Mouse (Mus musculus): ENCODE data around the gene Tpp1. TPM values are rescaled to one million over a fixed set of nuclear protein-coding genes. Genes with fewer than 3 reads are reported as not detected.

The Tpp1 gene
- polyA plus RNA-seq, 1 experiment from 2014 or later: 48.2 TPM

DNA sequence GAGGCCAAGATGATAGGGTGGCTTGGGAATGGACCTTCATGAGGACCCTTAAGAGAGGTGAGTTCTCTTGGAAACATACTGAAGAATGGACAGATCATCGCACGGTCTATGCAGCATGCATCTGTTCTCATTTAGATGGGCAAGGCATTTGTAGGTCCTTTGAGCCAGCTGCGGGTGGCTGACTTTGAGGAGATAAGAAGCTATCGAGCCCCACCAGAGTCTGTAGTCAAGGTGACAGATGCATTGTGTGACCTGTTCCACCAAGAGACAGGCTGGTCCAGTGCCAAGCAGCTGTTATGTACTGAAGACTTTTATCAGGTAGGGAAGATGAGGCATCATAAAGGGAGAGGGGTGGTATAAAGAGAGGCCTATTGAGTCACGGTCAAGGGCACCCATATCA lies 43.3 kb downstream of the Tpp1 start:
- H3K9me3 ChIP-seq (ENCODE audit: control insufficient read depth, low read length): no peaks in the 10 kb centered on the region
- H3K27ac ChIP-seq: no peak overlapping the region
- 92% methylated on average over 5 of the region's 5 CpGs for WGBS
- H3K4me2 ChIP-seq (replicated peaks): no peak overlapping the region
- no peak overlapping the region for H3K4me3 ChIP-seq (replicated peaks; ENCODE audit: low read length)
- H3K27me3 ChIP-seq (ENCODE audit: control insufficient read depth, insufficient read depth, low read length): no peaks in the 10 kb centered on the region
- H3K9ac ChIP-seq: no peak overlapping the region
- no peaks in the 10 kb centered on the region for H3K4me1 ChIP-seq (replicated peaks; ENCODE audit: control insufficient read depth, insufficient read depth, low read length)
- DNase-seq (ENCODE audit: low spot score) (no peak), ATAC-seq (ENCODE audit: low FRiP score) (no peak)
- no peaks in the 10 kb centered on the region for H3K36me3 ChIP-seq (replicated peaks; ENCODE audit: control insufficient read depth, insufficient read depth)

DNA sequence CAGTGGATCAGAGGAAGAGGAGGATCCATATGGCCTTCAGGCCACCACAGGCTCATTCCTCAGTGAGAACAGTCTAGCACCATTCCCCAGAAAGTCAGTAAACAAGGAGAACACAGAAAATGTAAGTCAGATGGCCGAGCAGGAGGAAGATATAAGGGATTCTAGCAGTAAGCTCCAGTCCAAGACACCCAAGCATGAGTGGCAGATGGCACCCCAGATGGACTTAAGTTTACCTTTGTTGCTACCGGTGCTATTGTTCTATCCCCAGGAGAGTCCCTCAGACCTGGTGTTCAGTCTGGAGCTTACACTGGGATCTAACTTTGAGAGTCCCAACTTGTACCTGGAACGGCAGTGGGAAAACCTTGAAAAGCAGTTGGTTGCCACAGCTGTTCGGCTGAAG lies 48.2 kb downstream of the Tpp1 start:
- H3K4me2 ChIP-seq (replicated peaks): no peak overlapping the region
- H3K36me3 ChIP-seq (replicated peaks; ENCODE audit: control insufficient read depth, insufficient read depth): no peaks in the 10 kb centered on the region
- H3K27me3 ChIP-seq (ENCODE audit: control insufficient read depth, insufficient read depth, low read length): no peaks in the 10 kb centered on the region
- H3K4me1 ChIP-seq (replicated peaks; ENCODE audit: control insufficient read depth, insufficient read depth, low read length): no peaks in the 10 kb centered on the region
- WGBS: 88% methylated on average over 4 of the region's 4 CpGs
- no peak for DNase-seq (ENCODE audit: low spot score)
- H3K4me3 ChIP-seq (replicated peaks; ENCODE audit: low read length): no peak overlapping the region
- no peaks in the 10 kb centered on the region for H3K9me3 ChIP-seq (ENCODE audit: control insufficient read depth, low read length)
- H3K27ac ChIP-seq: no peak overlapping the region
- no peak overlapping the region for H3K9ac ChIP-seq
- no peak for ATAC-seq (ENCODE audit: low FRiP score)

DNA sequence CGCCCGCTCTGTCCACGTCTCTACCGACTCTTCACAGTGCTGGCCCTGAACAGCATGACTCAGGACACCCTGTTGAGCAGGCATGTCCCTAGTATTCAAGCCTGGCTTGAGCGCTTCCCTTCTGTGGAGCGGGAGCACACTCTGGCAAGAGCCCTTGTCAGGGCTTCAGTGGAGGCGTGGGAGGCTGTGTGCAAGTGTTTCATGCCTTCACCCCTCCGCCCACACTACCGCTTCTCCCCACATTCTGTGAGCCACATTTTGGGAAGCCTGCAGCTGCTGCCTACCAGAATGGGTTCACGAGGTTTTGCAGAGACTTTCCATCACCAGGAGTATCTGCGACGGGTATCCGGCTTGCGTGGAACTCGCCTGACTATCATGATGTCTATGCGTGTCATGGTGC lies 48.9 kb downstream of the Tpp1 start:
- no peak overlapping the region for H3K27ac ChIP-seq
- no peak overlapping the region for H3K4me2 ChIP-seq (replicated peaks)
- no peak overlapping the region for H3K9ac ChIP-seq
- DNase-seq (ENCODE audit: low spot score) (no peak), ATAC-seq (ENCODE audit: low FRiP score) (no peak)
- H3K27me3 ChIP-seq (ENCODE audit: control insufficient read depth, insufficient read depth, low read length): no peaks in the 10 kb centered on the region
- H3K4me1 ChIP-seq (replicated peaks; ENCODE audit: control insufficient read depth, insufficient read depth, low read length): no peaks in the 10 kb centered on the region
- no peaks in the 10 kb centered on the region for H3K36me3 ChIP-seq (replicated peaks; ENCODE audit: control insufficient read depth, insufficient read depth)
- WGBS: 81% methylated on average over 16 of the region's 16 CpGs
- no peaks in the 10 kb centered on the region for H3K9me3 ChIP-seq (ENCODE audit: control insufficient read depth, low read length)
- no peak overlapping the region for H3K4me3 ChIP-seq (replicated peaks; ENCODE audit: low read length)

Other genes starting within 250 kb of the Tpp1 start
- 95.9 and 106 TPM in 2 replicates for gene Smpd1, start 197.9 kb downstream of the Tpp1 start, polyA plus RNA-seq (2014; fragmentation: Nextera tagmentation; extraction: Ambion mirVana)
- gene Apbb1, start 170.6 kb downstream of the Tpp1 start, polyA plus RNA-seq (2014; fragmentation: Nextera tagmentation; extraction: Ambion mirVana): 224 and 243 TPM in 2 replicates
- gene Hpx, start 152.1 kb downstream of the Tpp1 start, polyA plus RNA-seq (2014; fragmentation: Nextera tagmentation; extraction: Ambion mirVana): 0.13 TPM in 1 of 2 replicates, not detected in the other
- gene Trim3, start 118.7 kb downstream of the Tpp1 start, polyA plus RNA-seq (2014; fragmentation: Nextera tagmentation; extraction: Ambion mirVana): 85.5 and 90.7 TPM in 2 replicates
- 147 and 154 TPM in 2 replicates for gene Timm10b, start 112.2 kb downstream of the Tpp1 start, polyA plus RNA-seq (2014; fragmentation: Nextera tagmentation; extraction: Ambion mirVana)
- gene Arfip2, start 111.8 kb downstream of the Tpp1 start, polyA plus RNA-seq (2014; fragmentation: Nextera tagmentation; extraction: Ambion mirVana): 92.4 and 95.5 TPM in 2 replicates
- gene Gm45799, start 111.7 kb downstream of the Tpp1 start, polyA plus RNA-seq (2014; fragmentation: Nextera tagmentation; extraction: Ambion mirVana): 20.5 and 21.7 TPM in 2 replicates
- 1.1 and 2.0 TPM in 2 replicates for gene Dnhd1, start 101.4 kb downstream of the Tpp1 start, polyA plus RNA-seq (2014; fragmentation: Nextera tagmentation; extraction: Ambion mirVana)
- 206 and 220 TPM in 2 replicates for gene Ilk, start 15.6 kb downstream of the Tpp1 start, polyA plus RNA-seq (2014; fragmentation: Nextera tagmentation; extraction: Ambion mirVana)
- gene Rrp8, start 14.8 kb downstream of the Tpp1 start, polyA plus RNA-seq (2014; fragmentation: Nextera tagmentation; extraction: Ambion mirVana): 21.3 and 24.1 TPM in 2 replicates
- gene Taf10, start 7.9 kb downstream of the Tpp1 start, polyA plus RNA-seq (2014; fragmentation: Nextera tagmentation; extraction: Ambion mirVana): 128 and 140 TPM in 2 replicates
- gene Dchs1, start 35.4 kb upstream of the Tpp1 start, polyA plus RNA-seq (2014; fragmentation: Nextera tagmentation; extraction: Ambion mirVana): 21.1 and 23.2 TPM in 2 replicates
- 164 and 208 TPM in 2 replicates for gene Mrpl17, start 58.9 kb upstream of the Tpp1 start, polyA plus RNA-seq (2014; fragmentation: Nextera tagmentation; extraction: Ambion mirVana)
- gene Gm4070, start 201.7 kb upstream of the Tpp1 start, polyA plus RNA-seq (2014; fragmentation: Nextera tagmentation; extraction: Ambion mirVana): 0.27 and 0.77 TPM in 2 replicates

Data from hindbrain, embryonic 14.5 days (tissue).